Mouse (Mus musculus) embryonic facial prominence, embryonic 11.5 days (tissue): ENCODE measurements around the gene BC147527. TPM values are rescaled to one million over a fixed set of nuclear protein-coding genes. Genes with fewer than 3 reads are reported as not detected.
A peak's percentile ranks its signal among the peaks of the same experiment; 100 is the strongest.
"Not testable (repeated sequence)": the region's sequence is repeated elsewhere in the genome, so short reads cannot be mapped to it uniquely, and the experiment has no call there.

ENCODE experiments used
- ATAC-seq: fragments of 200-750 bp; cut with Nextera tagmentation; replicated peaks from 2 replicates; pipeline ENCODE4 v1.8.0; 2017; ENCODE audit warnings: low read depth; ENCODE audit not compliant: insufficient number of reproducible peaks, low FRiP score, low TSS enrichment
- DNase-seq: peaks from one replicate; pipeline ENCODE4 v3.0.0-alpha.2; 2015; ENCODE audit warnings: low spot score
- H3K27ac ChIP-seq: fragments of 300-500 bp; sonication (generic); replicated peaks from 2 replicates; pipeline ENCODE4 v1.5.1; 2014; ENCODE audit warnings: mild to moderate bottlenecking, low read depth, low read length, control low read depth
- H3K27me3 ChIP-seq: fragments of 300-500 bp; sonication (generic); 2 replicates; pipeline ENCODE4 v1.6.1; 2014; ENCODE audit warnings: mild to moderate bottlenecking, low read length, moderate library complexity, mixed read lengths; ENCODE audit not compliant: control insufficient read depth, insufficient read depth
- H3K36me3 ChIP-seq: fragments of 300-500 bp; sonication (generic); replicated peaks from 2 replicates; pipeline ENCODE4 v1.6.1; 2014; ENCODE audit warnings: low read depth, mild to moderate bottlenecking, low read length, moderate library complexity, mixed read lengths; ENCODE audit not compliant: control insufficient read depth, insufficient read depth
- H3K4me1 ChIP-seq: fragments of 300-500 bp; sonication (generic); 2 replicates; pipeline ENCODE4 v1.6.1; 2014; ENCODE audit warnings: low read length, mixed read lengths; ENCODE audit not compliant: control insufficient read depth, insufficient read depth
- H3K4me2 ChIP-seq: fragments of 300-500 bp; sonication (generic); 2 replicates; pipeline ENCODE4 v1.6.1; 2014; ENCODE audit warnings: low read depth, mild to moderate bottlenecking, control low read depth, low read length, moderate library complexity
- H3K4me3 ChIP-seq: fragments of 300-500 bp; sonication (generic); 2 replicates; pipeline ENCODE4 v1.5.1; 2014; ENCODE audit warnings: low read depth, low read length, control low read depth
- H3K9ac ChIP-seq: fragments of 300-500 bp; sonication (generic); replicated peaks from 2 replicates; pipeline ENCODE4 v1.6.1; 2014; ENCODE audit warnings: mild to moderate bottlenecking, control low read depth, low read length
- H3K9me3 ChIP-seq: fragments of 300-500 bp; sonication (generic); replicated peaks from 2 replicates; pipeline ENCODE4 v1.6.1; 2016; ENCODE audit warnings: mild to moderate bottlenecking, low read length, inconsistent platforms, mixed read lengths; ENCODE audit not compliant: control insufficient read depth
- WGBS: fragments of 180-500 bp; shearing (Covaris S2); extraction: QIAGEN DNeasy Blood & Tissue Kit; methylation state at CpG from one replicate; pipeline ENCODE4 v1.1.7; 2014; 5-methylcytosine and 5-hydroxymethylcytosine counted together
- polyA plus RNA-seq: library from polyadenylated mRNA; unstranded; fragments of >200 nt; fragmentation: Nextera tagmentation; extraction: Ambion mirVana; gene quantifications from 2 replicates; pipeline ENCODE4 v1.2.1, GENCODE M21; 2014

BC147527 gene
- polyA plus RNA-seq, 1 experiment from 2014 or later, result 0.17 TPM

DNA sequence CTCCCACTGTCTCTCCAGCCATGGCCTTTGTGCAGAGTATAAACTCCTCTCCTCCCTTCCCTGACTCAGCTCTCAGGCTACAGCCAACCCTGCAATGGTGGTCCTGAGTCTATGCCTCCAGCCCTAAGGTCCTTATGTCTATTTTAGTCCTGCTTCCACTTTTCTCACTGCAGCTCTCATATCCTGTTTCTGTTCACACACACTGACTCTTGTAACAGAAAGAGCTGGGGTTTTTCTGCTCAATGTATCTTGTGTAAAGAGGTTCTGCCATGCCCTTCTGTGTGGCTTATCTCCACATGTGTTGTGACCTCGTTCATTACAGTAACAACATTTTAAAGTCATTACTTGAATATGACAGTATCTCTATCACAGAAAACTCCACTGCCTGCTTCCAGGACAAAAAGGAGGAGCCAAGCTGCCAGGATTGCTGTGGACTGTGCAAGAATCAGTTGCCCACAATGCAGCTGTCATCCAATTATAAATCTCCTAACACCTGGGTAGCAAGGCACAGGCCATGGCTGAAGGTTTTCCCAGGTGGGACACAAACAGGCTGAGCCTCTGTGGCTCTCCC is 783 bp upstream of the BC147527 start:
- Histone ChIP-seq H3K27ac (no peak overlapping the region), H3K9me3 (no peaks in the 10 kb centered on the region), H3K4me3 (no peak overlapping the region), H3K4me1 (no peaks in the 10 kb centered on the region), H3K9ac (no peak overlapping the region), H3K4me2 (no peak overlapping the region), H3K27me3 (no peaks in the 10 kb centered on the region), H3K36me3 (no peaks in the 10 kb centered on the region)
- 71% methylated on average over 1 of the region's 1 CpGs for whole genome bisulfite sequencing
- DNase-seq, result no peak
- ATAC-seq, result no peak

DNA sequence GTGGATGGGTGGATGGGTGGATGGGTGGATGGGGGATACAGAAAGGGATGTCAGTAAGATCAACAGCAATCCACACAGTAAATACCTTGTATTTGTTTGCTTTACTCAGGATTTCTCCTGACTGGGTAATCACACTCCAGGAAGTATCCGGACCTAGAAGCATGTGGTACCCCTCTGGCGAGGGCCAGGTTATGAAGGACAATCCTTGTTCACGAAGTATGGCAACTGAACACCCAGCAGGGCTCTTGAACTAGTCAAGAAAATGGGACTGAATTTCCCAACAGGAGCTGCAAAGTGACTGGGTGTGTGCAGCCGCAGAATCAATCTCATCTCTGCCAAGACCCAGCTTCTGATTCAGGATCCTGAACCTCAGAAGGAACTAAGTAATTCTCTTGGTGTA is 661 bp downstream of the BC147527 start:
- 74% methylated on average over 4 of the region's 4 CpGs for WGBS

GRCm38 (mm10) chr13:120310749-120311148 is 10.6 kb downstream of the BC147527 start:
- Histone ChIP-seq H3K9ac (no peak overlapping the region), H3K9me3 (no peaks in the 10 kb centered on the region), H3K36me3 (no peaks in the 10 kb centered on the region), H3K4me2 (no peak overlapping the region), H3K27me3 (no peaks in the 10 kb centered on the region), H3K27ac (no peak overlapping the region), H3K4me3 (no peak overlapping the region), H3K4me1 (no peaks in the 10 kb centered on the region)
- DNase-seq, result no peak
- 80% methylated on average over 4 of the region's 4 CpGs for whole genome bisulfite sequencing
- no peak for ATAC-seq

More for the DNA sequence above, 661 bp downstream of the BC147527 start:
- H3K27ac ChIP-seq, result no peak overlapping the region
- DNase-seq (no peak), ATAC-seq (no peak)
- no peaks in the 10 kb centered on the region for H3K36me3 ChIP-seq
- no peak overlapping the region for H3K9ac ChIP-seq
- H3K9me3 ChIP-seq, result no peaks in the 10 kb centered on the region
- H3K4me1 ChIP-seq, result no peaks in the 10 kb centered on the region
- H3K27me3 ChIP-seq, result no peaks in the 10 kb centered on the region
- H3K4me3 ChIP-seq, result no peak overlapping the region
- H3K4me2 ChIP-seq, result no peak overlapping the region

- Histone ChIP-seq H3K9me3 (no peaks in the 10 kb centered on the region), H3K4me3 (no peak overlapping the region), H3K4me2 (no peak overlapping the region), H3K27ac (no peak overlapping the region), H3K27me3 (no peaks in the 10 kb centered on the region), H3K9ac (no peak overlapping the region), H3K4me1 (no peaks in the 10 kb centered on the region), H3K36me3 (no peaks in the 10 kb centered on the region)
- DNase-seq, result peak; percentile 27
- WGBS, result 49% methylated on average over 14 of the region's 14 CpGs
- no peak for ATAC-seq
Observed at GRCm38 (mm10) chr13:120313584-120313983, 13.4 kb downstream of the BC147527 start.

DNA sequence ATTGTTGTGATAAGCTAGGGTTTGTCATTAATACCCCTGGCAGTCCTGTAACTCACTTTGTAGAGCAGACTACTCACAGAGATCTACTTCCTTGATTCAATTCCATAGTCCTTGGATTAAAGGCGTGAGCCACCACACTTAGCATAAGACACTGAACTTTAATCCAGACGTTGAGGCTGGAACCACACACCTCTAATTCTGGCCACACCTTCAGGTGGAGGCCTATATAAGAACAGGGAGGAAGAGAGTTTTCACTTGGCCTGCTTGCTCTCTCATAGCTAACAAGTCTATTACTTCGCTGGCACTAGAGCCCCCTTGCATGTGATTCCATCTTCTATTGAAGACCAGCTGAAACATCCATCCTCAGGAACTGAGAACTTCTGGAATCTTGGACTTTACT is 16.4 kb downstream of the BC147527 start, which contains the start of gene Tcstv3:
Gene Tcstv3 (plus strand): TSS at position 301 of the 400 bp plus-strand sequence.
- H3K4me2 ChIP-seq, ATAC-seq, H3K9ac ChIP-seq, H3K27ac ChIP-seq, H3K27me3 ChIP-seq, H3K36me3 ChIP-seq, H3K4me1 ChIP-seq, DNase-seq, H3K4me3 ChIP-seq, H3K9me3 ChIP-seq: not testable (repeated sequence)
- WGBS, result 58% methylated on average over 3 of the region's 3 CpGs

DNA sequence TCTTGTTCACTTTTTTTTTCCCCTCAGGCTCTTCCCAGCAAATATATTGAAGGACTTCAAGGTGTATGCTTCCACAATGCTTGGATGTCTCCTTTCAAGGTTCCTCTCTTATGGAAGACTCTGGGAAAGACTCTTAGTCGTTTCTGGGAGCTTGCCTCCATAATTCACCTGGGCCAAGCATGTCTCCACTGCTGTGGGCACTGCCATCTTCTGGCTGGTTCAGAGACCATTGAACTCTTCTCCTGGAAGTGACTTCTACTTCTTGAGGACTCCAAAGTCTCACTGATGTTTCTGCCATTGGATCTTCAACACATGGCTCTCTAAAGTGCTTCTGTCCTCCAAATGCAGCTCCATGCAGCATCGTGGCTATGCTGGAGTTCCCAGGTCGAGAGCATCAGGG is 20.0 kb downstream of the BC147527 start:
- Histone ChIP-seq H3K36me3 (no peaks in the 10 kb centered on the region), H3K4me3 (no peak overlapping the region), H3K4me2 (no peak overlapping the region), H3K27ac (no peak overlapping the region), H3K4me1 (no peaks in the 10 kb centered on the region), H3K9ac (no peak overlapping the region), H3K27me3 (no peaks in the 10 kb centered on the region), H3K9me3 (no peaks in the 10 kb centered on the region)
- DNase-seq (no peak), ATAC-seq (no peak)
- WGBS, result 57% methylated on average over 3 of the region's 3 CpGs

GRCm38 (mm10) chr13:120320721-120321120 is 20.5 kb downstream of the BC147527 start:
- no peak overlapping the region for H3K4me3 ChIP-seq
- ATAC-seq (no peak), DNase-seq (no peak)
- H3K9ac ChIP-seq, result no peak overlapping the region
- no peak overlapping the region for H3K27ac ChIP-seq
- WGBS, result 80% methylated on average over 1 of the region's 1 CpGs
- H3K4me1 ChIP-seq, result no peaks in the 10 kb centered on the region
- H3K36me3 ChIP-seq, result no peaks in the 10 kb centered on the region
- no peak overlapping the region for H3K4me2 ChIP-seq
- no peaks in the 10 kb centered on the region for H3K9me3 ChIP-seq
- H3K27me3 ChIP-seq, result no peaks in the 10 kb centered on the region
